Mouse (Mus musculus): ENCODE results near the gene Tmprss13. TPM values are rescaled to one million over a fixed set of nuclear protein-coding genes. Genes with fewer than 3 reads are reported as not detected.

Gene Tmprss13
- polyA plus RNA-seq, 1 experiment: 1.5 TPM

- no peak overlapping the region for H3K4me3 ChIP-seq (replicated peaks; ENCODE audit: control insufficient read depth, low read depth, low read length)
- H3K4me1 ChIP-seq (ENCODE audit: control insufficient read depth, insufficient read depth, low read length): no peaks in the 10 kb centered on the region; the same call in 1 of the 2 replicates
- H3K27ac ChIP-seq (ENCODE audit: control insufficient read depth, insufficient read depth, low read depth, low read length, poor library complexity): no peak overlapping the region
- 76% methylated on average over 7 of the region's 7 CpGs for WGBS
- TF ChIP-seq POLR2A (IDR thresholded peaks at IDR 0.05; ENCODE audit: borderline replicate concordance, control insufficient read depth, low read depth, low read length) (no peak), CTCF (IDR thresholded peaks at IDR 0.05; ENCODE audit: control insufficient read depth, insufficient read depth, low read length) (no peak)
Measured at GRCm38 (mm10) chr9:45391299-45391698, 72.4 kb downstream of the Tmprss13 start.

- Histone ChIP-seq H3K4me3 (replicated peaks; ENCODE audit: control insufficient read depth, low read depth, low read length) (no peak overlapping the region), H3K4me1 (ENCODE audit: control insufficient read depth, insufficient read depth, low read length) (no peaks in the 10 kb centered on the region), H3K27ac (ENCODE audit: control insufficient read depth, insufficient read depth, low read depth, low read length, poor library complexity) (no peak overlapping the region)
- WGBS: 70% methylated on average over 6 of the region's 6 CpGs
- no peak for TF ChIP-seq CTCF (IDR thresholded peaks at IDR 0.05; ENCODE audit: control insufficient read depth, insufficient read depth, low read length)
- TF ChIP-seq POLR2A (IDR thresholded peaks at IDR 0.05; ENCODE audit: borderline replicate concordance, control insufficient read depth, low read depth, low read length): no peak
Measured at GRCm38 (mm10) chr9:45395218-45395617, 76.3 kb downstream of the Tmprss13 start.

GRCm38 (mm10) chr9:45395796-45396195, 76.9 kb downstream of the Tmprss13 start:
- TF ChIP-seq POLR2A (IDR thresholded peaks at IDR 0.05; ENCODE audit: borderline replicate concordance, control insufficient read depth, low read depth, low read length) (no peak), CTCF (IDR thresholded peaks at IDR 0.05; ENCODE audit: control insufficient read depth, insufficient read depth, low read length) (no peak)
- 83% methylated on average over 3 of the region's 3 CpGs for WGBS
- H3K4me3 ChIP-seq (replicated peaks; ENCODE audit: control insufficient read depth, low read depth, low read length): no peak overlapping the region
- H3K27ac ChIP-seq (ENCODE audit: control insufficient read depth, insufficient read depth, low read depth, low read length, poor library complexity): no peak overlapping the region
- H3K4me1 ChIP-seq (ENCODE audit: control insufficient read depth, insufficient read depth, low read length): no peaks in the 10 kb centered on the region

Other genes with a start within 250 kb of the Tmprss13 start
- 7.6 and 25.9 TPM in 2 replicates for gene Jaml, start 239.9 kb upstream of the Tmprss13 start, polyA plus RNA-seq (2011; ENCODE audit: insufficient read depth, insufficient read length, low replicate concordance, missing spikeins)
- gene Scn2b, start 201.3 kb upstream of the Tmprss13 start, polyA plus RNA-seq (2011; ENCODE audit: insufficient read depth, insufficient read length, low replicate concordance, missing spikeins): 0.37 and 0.41 TPM in 2 replicates
- 0.60 TPM in 1 of 2 replicates, not detected in the other for gene Scn4b, start 180.7 kb upstream of the Tmprss13 start, polyA plus RNA-seq (2011; ENCODE audit: insufficient read depth, insufficient read length, low replicate concordance, missing spikeins)
- gene BC049352, start 137.1 kb upstream of the Tmprss13 start, polyA plus RNA-seq (2011; ENCODE audit: insufficient read depth, insufficient read length, low replicate concordance, missing spikeins): not detected in 2 replicates
- not detected in 2 replicates for gene Tmprss4, start 115.0 kb upstream of the Tmprss13 start, polyA plus RNA-seq (2011; ENCODE audit: insufficient read depth, insufficient read length, low replicate concordance, missing spikeins)
- 16.0 and 32.8 TPM in 2 replicates for gene Il10ra, start 50.0 kb upstream of the Tmprss13 start, polyA plus RNA-seq (2011; ENCODE audit: insufficient read depth, insufficient read length, low replicate concordance, missing spikeins)
- gene Fxyd6, start 51.1 kb downstream of the Tmprss13 start, polyA plus RNA-seq (2011; ENCODE audit: insufficient read depth, insufficient read length, low replicate concordance, missing spikeins): 0.85 TPM in 1 of 2 replicates, not detected in the other
- gene Fxyd2, start 80.6 kb downstream of the Tmprss13 start, polyA plus RNA-seq (2011; ENCODE audit: insufficient read depth, insufficient read length, low replicate concordance, missing spikeins): 10.6 TPM in 1 of 2 replicates, not detected in the other
- not detected in 2 replicates for gene Dscaml1, start 107.5 kb downstream of the Tmprss13 start, polyA plus RNA-seq (2011; ENCODE audit: insufficient read depth, insufficient read length, low replicate concordance, missing spikeins)